Mouse (Mus musculus): ENCODE data around the gene Hoxa13. TPM values are rescaled to one million over a fixed set of nuclear protein-coding genes. Genes with fewer than 3 reads are reported as not detected.

The Hoxa13 gene
- total RNA-seq, 2 experiments from 2014 or later: not detected

GRCm38 (mm10) chr6:52216691-52217458, 43.8 kb downstream of the Hoxa13 start:
- intact Hi-C loops (cut with DNase I): loop anchor here (5.0 kb wide), 2 partner anchors 835 to 1040 kb away; no protein-coding TSS in a partner anchor
- DNase-seq: peak in 1 of 2 experiments; percentile 24

- no peak for DNase-seq
- intact Hi-C loops (cut with DNase I): loop anchor here (5.0 kb wide), 2 partner anchors 834 to 1039 kb away; no protein-coding TSS in a partner anchor
These were observed 44.7 kb downstream of the Hoxa13 start for GRCm38 (mm10) chr6:52215771-52216535.

DNA sequence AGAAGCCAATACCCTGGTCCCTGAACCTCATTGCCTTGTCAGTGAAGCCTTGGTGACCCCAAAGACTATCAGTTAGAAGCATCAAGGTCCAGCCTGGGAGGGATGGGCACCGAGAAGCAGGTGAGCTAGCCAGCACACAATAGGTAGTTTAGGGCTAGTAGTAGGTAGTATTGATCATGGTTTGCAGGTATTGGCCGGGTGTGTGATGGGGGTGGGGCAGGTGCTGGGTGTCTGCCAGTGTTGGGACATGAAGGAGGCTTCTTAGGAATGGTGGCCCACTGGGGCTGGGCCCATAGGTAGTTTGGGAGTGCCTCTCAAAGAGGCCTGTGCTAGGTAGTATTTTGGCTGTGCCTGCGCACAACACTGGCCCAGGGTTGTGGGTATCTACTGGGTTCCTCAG, 45.6 kb downstream of the Hoxa13 start:
- intact Hi-C loops (cut with DNase I): loop anchor here (5.0 kb wide), 2 partner anchors 833 to 1038 kb away; no protein-coding TSS in a partner anchor
- no peak for DNase-seq

GRCm38 (mm10) chr6:52214271-52214670, 46.4 kb downstream of the Hoxa13 start:
- no peak for DNase-seq
- intact Hi-C loops (cut with DNase I): no loop called here

GRCm38 (mm10) chr6:52213119-52213986, 47.3 kb downstream of the Hoxa13 start, which contains the start of the genes Hoxa3 and Gm28308:
Hoxa3 (minus strand) TSS chr6:52213336.
Gm28308 (minus strand) TSS chr6:52213339.
- peak in 1 of 2 experiments; percentile 55 for DNase-seq
- intact Hi-C loops (cut with DNase I): no loop called here

- DNase-seq: no peak
- intact Hi-C loops (cut with DNase I): no loop called here
These were observed 48.0 kb downstream of the Hoxa13 start for GRCm38 (mm10) chr6:52212556-52213118.

GRCm38 (mm10) chr6:52211961-52212360, 48.7 kb downstream of the Hoxa13 start:
- no peak for DNase-seq
- intact Hi-C loops (cut with DNase I): no loop called here

- DNase-seq: peak; percentile 75 to 77
- intact Hi-C loops (cut with DNase I): no loop called here
These were observed 49.3 kb downstream of the Hoxa13 start for GRCm38 (mm10) chr6:52211170-52211935.

DNA sequence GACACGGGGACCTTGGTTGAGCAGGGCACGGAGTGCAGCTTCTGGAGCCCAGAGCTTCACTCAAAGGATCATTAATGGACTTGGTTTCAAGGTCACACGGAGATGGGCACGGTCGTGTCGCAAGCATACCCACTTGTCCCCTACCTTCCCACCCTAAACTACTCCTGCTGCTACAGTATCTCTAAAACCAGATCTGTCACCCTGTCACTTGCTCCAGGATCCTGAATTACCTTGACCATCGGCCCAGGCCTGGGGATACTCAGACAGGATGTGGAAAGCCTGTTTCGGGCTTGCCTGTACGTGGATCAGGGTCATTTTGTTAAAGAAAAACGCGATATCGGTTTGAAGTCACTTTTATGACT, 51.0 kb downstream of the Hoxa13 start:
- intact Hi-C loops (cut with DNase I): no loop called here
- no peak for DNase-seq

DNA sequence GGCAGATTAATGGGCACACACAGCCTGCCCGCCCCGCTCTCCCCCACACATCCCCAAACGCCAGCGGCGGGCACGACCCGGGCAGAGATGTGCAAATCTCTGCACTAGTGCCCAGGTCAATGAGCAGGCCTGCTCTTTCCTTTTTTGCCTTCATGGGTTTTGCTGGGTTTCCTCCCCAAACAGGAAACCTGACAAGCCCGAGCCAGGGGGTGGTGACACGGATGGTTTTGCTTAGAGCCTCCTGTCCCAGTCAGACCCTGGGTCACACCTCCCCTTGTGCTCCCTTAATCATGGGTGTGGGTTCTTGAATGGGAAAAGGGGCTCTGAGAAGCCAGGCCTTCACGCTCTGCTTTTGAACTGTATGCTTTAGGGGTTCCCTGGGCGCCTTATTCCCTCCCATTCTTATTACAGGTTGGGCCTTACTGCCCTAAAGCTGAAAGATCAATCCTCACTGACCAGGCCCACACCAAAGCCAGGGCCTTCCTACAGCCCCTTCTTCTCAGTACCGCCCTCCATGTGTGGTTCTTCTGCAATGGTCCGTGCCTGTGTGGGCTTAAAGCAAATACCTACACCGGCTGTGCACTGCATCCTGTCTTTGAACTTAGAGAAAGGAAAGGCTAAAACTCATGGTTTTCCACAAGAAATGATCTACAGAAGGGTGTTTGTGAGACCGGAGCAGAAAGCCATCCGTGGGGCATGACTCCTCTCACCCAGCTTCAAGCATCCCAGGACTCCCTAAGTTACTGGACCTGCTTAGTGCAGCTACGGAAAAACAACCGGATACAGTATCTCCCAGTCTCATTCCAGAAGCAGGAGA, 51.6 kb downstream of the Hoxa13 start:
- no peak for DNase-seq

DNA sequence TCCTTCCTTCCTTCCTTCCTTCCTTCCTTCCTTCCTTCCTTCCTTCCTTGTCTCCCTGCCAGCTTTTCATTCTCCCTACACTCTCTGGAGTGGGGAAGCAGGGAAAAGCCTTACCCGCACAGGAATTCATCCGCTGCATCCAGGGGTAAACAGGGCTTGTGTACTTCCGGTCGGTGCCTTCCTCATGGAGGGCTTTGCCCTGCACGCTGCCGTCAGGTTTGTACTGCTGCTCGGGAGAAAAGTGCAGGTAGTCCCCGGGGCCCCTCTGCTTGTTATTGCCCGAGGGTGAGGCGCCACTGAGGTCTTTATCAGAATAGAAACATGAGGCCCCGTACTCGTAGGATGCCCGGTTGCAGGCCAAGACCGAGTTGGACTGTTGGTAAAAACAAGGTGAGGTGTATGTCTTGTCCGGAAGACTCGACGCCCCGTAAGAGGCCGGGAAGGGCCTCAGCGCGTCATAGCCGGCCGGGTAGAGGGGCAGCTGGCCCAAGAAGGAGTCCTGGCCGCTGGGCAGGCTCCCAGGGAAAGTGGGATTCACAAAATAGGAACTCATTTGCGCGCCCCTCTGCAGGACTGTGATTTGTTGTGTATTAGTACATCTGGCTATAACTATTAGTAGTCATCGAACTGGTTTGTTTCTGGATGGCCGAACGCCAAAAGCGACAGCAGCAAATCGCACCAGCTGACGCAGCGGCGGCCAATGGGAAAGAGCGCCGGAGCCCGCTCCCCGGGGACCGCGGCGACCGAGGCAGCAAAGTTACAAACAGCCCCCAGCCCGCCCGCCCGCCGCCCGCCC, 52.4 kb downstream of the Hoxa13 start, which contains the start of gene Hoxa6:
TSS of gene Hoxa6 (minus strand) at position 651 of the 796 bp plus-strand sequence.
- no peak for DNase-seq
- intact Hi-C loops (cut with DNase I): no loop called here

More for the DNA sequence above, 51.6 kb downstream of the Hoxa13 start:
- intact Hi-C loops (cut with DNase I): no loop called here

Small RNA genes lying within 50 kb of the gene (microRNA-seq; reads per million reads assigned to microRNA genes)
- 153 to 205 reads per million in 2 experiments for gene Mir196b (ENCODE audit: borderline number of aligned reads in 2 of 2)

Other genes starting within 250 kb of the Hoxa13 start
- 1 to 10 TPM; 8.0 to 8.2 TPM for gene Skap2, start 248.3 kb downstream of the Hoxa13 start, total RNA-seq (2021)
- under 1 TPM; 0.14 to 0.24 TPM for gene Hoxa1, start 102.6 kb downstream of the Hoxa13 start, total RNA-seq (2021)
- gene Hoxa2, start 96.0 kb downstream of the Hoxa13 start, total RNA-seq (2021): under 1 TPM in 1 of 2 experiments, not detected in 1; 0.62 TPM
- under 1 TPM in 1 of 2 experiments, not detected in 1; 0.08 TPM for gene 5730596B20Rik, start 83.4 kb downstream of the Hoxa13 start, total RNA-seq (2021)
- under 1 TPM; 0.43 to 0.67 TPM for gene Hoxa4, start 69.1 kb downstream of the Hoxa13 start, total RNA-seq (2021)
- gene Hoxa5, start 56.3 kb downstream of the Hoxa13 start, total RNA-seq (2021): under 1 TPM; 0.62 to 0.72 TPM
- gene Hoxa6, start 52.2 kb downstream of the Hoxa13 start, total RNA-seq (2021): not detected
- 1 to 10 TPM in 1 of 2 experiments, under 1 TPM in 1; 0.42 to 1.1 TPM for gene Hoxa3, start 47.5 kb downstream of the Hoxa13 start, total RNA-seq (2021)
- not detected for gene Gm28308, start 47.5 kb downstream of the Hoxa13 start, total RNA-seq (2021)
- gene Hoxa7, start 39.0 kb downstream of the Hoxa13 start, total RNA-seq (2021): under 1 TPM; 0.24 to 0.47 TPM
- not detected for gene Hoxa9, start 29.8 kb downstream of the Hoxa13 start, total RNA-seq (2021)
- not detected for gene Hoxa10, start 20.0 kb downstream of the Hoxa13 start, total RNA-seq (2021)
- not detected for gene Hoxa11, start 15.1 kb downstream of the Hoxa13 start, total RNA-seq (2021)
- not detected for gene Evx1, start 52.6 kb upstream of the Hoxa13 start, total RNA-seq (2021)